Mouse (Mus musculus): ENCODE data around the gene Impad1. TPM values are rescaled to one million over a fixed set of nuclear protein-coding genes. Genes with fewer than 3 reads are reported as not detected.

Impad1 gene
- polyA plus RNA-seq (2015; fragmentation: Nextera tagmentation; extraction: Ambion mirVana) = 44.8 and 44.9 TPM in 2 replicates

DNA sequence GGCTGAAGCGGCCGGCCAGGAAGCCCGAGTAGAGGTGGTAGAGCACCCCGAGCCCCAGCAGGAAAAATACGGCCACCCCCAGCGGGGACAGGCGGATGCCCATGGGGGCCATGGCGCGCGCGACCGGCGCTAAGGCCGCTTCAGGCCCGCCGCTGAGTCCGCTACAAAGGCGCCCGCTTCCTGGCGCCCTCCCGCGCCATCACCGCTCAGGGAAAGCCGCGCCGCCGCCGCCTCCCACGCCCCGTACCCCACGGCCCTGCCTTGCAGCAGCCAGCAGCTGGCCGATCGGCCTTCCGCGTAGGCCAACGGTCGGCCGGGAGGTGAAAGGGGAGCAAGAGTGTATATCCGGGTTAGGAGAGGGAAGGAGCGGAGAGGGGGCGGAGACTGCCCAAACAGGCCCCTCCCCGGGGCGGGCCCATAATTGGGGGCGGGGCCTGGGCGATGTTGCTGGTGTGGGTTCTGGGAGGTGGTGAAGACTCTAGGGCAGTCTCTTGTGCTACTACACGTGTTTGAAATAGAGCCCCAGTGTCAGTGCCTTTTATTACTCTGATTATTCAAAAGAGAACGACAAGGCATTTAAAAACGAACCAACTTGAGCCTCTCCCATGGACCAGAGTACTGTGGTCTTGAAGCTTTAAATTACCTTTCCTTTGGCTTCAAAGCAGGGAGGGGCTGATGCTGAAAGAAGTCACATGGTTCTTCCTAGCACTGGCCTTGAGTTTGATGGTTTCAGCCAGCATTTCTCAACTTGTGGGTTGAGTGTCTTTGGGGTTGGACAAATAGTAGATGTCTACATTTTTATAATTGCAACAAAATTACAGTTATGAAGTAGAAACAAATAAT is at the start of gene Impad1:
Impad1 (minus strand) TSS at position 364 of the 843 bp plus-strand sequence.

